Mouse (Mus musculus) CH12F3 (cell line): ENCODE data around the gene Rbm48.

ENCODE experiments used
- in situ Hi-C: fragments of 300-500 bp; cut with MboI; formaldehyde crosslinking; loops from 2 replicates; pipeline ENCODE4 v1.14.3; 2020; ENCODE audit warnings: low sequenced_read_pairs

The Rbm48 gene

DNA sequence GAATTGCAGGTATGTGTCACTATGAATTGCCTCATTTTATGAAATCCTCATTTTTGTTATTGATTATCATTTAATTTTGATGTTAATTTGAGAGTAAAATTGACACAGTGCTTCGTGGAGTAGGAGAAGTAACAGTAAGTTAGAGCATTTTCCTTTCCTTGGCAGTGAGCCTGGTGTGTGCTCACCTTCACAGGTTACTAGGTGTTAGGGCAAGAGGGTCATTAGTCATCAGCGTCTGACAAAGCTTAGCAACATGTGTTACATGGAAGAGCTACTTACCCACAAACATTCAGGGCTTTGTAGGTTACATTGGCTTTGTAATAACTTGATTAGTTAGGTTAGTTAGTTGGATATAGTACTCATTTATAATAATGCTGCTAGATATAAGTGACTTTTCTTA is 42.2 kb downstream of the Rbm48 start:
- in situ Hi-C loops, result no loop called here

DNA sequence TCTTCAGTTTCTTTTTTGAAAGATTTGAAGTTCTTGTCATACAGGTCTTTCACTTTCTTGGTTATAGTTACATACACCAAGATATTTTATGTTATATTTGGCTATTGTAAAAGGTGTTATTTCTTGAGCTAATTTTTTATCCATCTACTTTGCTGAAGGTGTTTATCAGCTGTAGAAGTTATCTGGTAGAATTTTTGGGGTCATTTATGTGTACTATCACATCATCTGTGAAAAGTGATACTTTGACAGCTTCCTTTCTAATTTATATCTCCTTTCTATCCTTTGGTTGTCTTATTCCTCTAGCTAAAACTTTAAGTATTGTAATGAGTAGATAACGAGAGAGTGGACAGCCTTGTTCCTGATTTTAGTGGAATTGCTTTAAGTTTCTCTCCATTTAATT is 44.9 kb downstream of the Rbm48 start:
- in situ Hi-C loops, result no loop called here

DNA sequence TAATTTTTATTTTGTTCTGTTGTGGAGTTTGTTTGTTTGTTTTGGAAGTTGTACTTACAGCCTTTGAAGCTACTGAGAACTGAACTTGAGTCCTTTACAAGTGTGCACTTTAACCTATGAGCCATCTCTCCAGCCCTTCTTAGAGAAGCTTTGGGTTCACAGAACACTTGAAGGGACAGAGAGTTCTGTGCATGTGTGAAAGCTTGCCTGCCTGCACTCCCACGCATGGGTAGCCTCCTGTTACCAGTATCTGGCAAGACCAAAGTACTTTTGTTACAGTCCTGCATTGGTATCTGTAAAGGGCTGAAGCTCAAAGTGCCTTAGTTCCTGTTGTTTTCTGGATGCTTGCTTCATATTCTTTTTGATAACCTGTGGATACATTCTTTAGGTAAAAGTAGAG is 50.2 kb downstream of the Rbm48 start:
- in situ Hi-C loops, result no loop called here

DNA sequence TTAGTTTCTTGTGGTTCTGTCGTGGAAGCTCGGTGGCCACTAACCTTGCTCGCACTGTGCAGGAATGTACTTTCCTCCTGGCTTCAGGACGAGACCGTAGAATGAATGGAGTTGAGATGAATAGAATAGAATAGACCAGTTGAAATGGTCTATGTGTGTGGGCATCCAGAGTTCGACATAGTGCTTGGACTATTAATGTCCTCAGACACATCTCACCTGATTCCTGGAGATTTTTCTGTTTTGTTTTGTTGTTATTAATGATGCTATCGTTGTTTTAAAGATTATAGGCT is 52.0 kb downstream of the Rbm48 start:
- in situ Hi-C loops, result no loop called here

DNA sequence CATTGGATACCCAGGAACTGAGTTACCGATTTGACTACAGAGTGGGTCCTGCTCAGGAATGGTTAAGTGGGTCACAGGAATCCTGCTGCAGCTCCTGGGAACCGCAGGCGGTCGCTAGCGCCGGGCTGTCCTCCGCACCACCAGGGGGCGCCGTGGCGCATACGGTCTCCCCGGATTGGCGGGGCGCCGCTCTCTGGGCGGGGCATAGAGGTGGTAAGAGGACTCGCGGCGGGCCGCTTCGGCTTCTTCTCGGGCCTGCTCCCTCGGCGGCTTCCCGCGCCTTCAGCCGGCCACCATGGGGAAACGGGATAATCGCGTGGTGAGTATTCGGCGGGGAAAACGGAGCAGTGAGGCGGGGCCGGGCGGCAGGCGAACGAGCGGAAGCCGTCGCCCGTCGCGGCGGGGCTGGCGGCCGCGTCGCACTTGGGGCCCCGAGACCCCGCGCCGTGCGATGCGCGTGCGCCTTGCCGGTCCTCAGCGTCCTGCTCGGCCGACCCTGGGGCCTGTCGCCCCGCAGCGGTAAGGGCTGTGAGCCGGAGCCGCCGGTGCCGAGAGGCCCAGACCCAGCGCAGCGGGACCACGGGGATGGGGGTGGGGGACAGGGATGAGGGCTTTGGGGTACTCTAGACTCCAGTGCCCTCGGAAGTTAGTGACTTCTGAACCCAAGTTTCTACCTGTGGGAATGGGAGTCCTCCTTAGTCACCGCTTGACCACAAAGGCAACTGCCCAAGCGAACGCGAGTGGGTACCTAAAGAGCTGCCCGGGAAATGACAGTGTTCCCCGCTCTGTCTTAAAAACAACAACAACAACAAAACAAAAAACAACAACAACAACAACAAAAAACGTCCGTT is 52.5 kb downstream of the Rbm48 start, which contains the start of gene Fam133b:
Gene Fam133b (plus strand): TSS at position 205 of the 851 bp plus-strand sequence.
- in situ Hi-C loops, result no loop called here

DNA sequence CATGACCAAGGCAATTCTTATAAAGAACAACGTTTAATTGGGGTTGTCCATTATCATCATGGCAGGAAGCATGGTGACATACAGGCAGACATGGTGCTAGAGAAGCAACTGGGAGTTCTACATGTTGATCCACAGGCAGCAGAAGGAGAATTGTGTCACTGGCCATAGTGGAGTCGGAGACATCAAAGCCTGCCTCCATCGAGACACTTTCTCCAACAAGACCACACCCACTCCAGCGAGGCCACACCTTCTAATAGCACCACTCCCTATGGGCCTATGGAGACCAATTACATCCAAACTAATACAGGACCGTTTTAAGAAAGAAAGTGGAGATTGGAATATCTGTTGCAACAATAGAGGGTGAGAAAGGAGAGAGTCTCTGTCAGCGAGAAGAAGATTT is 54.5 kb downstream of the Rbm48 start:
- in situ Hi-C loops, result no loop called here

DNA sequence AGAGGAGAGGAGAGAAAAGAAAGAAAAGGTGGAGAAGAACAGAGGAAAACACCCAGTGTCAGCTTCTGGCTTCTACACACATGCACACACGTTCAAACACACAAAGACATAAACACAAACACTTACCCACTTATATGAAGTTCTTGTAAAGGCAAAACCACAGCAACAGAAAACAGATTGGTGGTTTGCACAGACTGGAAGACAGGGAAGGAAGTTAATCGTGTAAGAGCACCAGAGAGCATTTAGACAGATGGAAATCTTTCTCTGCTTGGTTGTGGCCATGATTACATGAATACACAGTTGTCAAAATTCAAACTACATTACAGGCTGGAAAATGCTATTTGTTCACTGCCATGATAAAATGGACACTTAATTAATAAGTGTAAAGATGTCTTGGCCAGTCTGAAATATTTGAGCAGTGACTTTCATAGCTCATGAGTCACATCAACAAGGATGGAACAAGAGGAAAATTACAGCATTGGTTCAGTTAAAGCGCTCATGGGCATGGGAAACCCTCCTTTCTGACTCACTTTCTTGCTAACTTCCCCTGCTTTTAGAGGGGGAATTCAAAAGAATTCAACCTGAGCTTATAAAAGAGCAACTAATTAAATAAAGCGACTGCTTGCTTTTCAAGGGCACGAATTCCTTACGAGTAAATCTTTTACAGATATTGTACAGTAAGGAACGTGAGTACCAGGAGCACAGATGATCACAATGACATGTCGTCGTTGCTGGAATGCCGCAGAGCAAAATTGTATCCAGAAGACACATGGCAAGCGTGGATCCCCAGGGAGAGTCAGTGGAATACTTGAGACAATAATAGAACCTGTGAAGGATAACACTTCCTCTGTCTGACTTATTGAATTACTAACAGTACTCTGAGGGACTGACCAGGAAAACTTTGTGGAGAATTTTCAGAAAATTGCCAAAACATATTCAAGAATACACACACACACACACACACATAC is 57.6 kb downstream of the Rbm48 start:
- in situ Hi-C loops, result no loop called here

DNA sequence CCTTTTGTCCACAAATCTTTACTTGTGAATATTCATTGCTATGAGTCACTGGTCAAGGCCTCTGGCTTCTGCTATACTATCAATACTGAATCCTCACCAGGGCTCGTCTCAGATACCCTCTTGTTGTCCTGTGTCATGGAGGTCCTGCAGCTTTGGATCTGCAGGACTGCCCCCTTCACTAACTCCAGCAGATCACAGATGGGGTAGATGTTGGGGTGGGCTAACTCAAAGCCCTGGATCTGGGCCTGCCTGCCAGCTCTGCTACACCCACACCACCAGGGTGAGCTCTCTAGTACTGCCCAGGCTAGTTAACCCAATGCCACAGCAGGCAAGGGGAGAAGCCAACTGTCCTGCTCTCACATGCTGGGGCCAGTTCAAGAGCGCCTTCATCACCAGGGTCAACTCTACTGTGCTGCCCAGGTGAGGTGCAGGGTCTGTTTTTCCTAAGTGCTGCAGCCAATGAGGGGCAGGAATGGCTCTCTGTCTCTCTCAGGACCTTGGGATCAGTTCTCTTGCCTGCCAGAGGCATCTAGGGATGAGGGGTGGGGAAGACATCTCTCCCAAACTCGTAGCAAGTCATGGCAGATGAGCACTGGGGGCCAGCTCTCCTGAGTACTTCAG is 59.7 kb downstream of the Rbm48 start:
- in situ Hi-C loops, result no loop called here
